In the genomic region with DNA sequence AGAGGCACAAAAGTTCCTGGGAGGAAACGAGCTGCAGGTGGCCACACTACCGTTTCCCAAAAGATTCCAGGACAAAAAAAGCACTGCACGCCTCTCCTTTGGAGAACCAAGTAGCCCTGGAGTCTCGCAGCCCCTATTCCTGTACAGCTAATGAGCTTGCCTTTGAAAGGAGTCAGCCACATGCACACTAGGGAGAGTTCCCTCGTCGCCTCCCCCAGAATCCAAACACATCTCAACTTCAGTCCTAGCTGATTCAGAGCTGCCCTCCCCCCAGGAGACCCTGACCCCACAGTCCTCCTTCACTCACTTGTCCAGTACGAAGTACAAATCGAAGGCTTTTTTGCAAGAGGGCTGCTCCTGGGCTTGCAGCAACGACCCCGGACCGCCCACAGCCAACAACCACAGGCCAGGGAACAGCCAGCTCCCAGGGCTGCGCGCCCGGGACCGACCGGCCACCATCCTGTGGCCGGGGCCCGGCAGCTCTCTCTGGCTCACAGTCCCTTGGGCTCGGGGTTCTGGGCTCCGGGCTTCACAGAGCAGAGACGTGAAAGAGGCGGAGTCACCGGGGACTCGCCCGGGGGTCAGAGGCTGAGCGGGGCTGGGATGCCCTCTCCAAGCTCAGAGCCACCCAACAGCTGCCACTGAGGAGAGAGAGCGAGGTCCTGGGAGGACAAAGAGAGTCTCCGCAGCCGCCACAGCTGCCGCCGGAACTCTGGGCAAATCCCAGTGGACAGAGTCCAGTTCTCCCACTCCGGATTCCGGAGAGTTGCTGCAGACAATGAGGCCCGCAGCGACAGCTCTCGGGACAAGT, we compare ENCODE assay signal across 9 mouse cellular contexts. TPM values are rescaled to one million over a fixed set of nuclear protein-coding genes. Genes with fewer than 3 reads are reported as not detected.
DNase-seq lines count a peak whose midpoint lies in the region; ATAC-seq and TF ChIP-seq lines count a peak whose summit lies in the region.
"Had no signal": no experiment of that assay in that cellular context is flagged by ENCODE, and none has a peak within 500 bp of the region (broad histone marks: within the 10 kb centered on the region; RNA-seq: fewer than 3 reads in every experiment).

No protein-coding gene starts in this region.

- no peaks in the 10 kb centered on the region for H3K4me1 ChIP-seq in cerebellum, adult 2 months (ENCODE audit: control insufficient read depth, insufficient read depth, low read length)
- peaks cover 2% of the 10 kb centered on the region; the same call in 1 of the 2 replicates for H3K4me1 ChIP-seq in embryonic facial prominence, embryonic 12.5 days
- H3K4me1 ChIP-seq in heart, embryonic 16.5 days (ENCODE audit: control insufficient read depth, insufficient read depth, low read length) = peaks cover 7% of the 10 kb centered on the region
- peaks cover 24% of the 10 kb centered on the region for H3K4me1 ChIP-seq in megakaryocyte, embryonic 14.5 days

- TF ChIP-seq POLR2A in cerebellum, adult 2 months (IDR thresholded peaks at IDR 0.05; ENCODE audit: borderline replicate concordance, insufficient read depth, low read length) = no peak

- peak overlapping the region; percentile 55 for H3K4me2 ChIP-seq in embryonic facial prominence, embryonic 12.5 days (replicated peaks)
- H3K4me2 ChIP-seq in heart, embryonic 16.5 days (ENCODE audit: low read depth, low read length) = peak overlapping the region; percentile 82

- peak overlapping the region; percentile 81 for H3K9ac ChIP-seq in embryonic facial prominence, embryonic 12.5 days
- peak overlapping the region; percentile 96 for H3K9ac ChIP-seq in heart, embryonic 16.5 days (ENCODE audit: low read length)

- H3K36me3 ChIP-seq in embryonic facial prominence, embryonic 12.5 days = peaks cover 10% of the 10 kb centered on the region; the same call in 1 of the 2 replicates
- peaks cover 13% of the 10 kb centered on the region for H3K36me3 ChIP-seq in heart, embryonic 16.5 days (ENCODE audit: control insufficient read depth, insufficient read depth)
- no peaks in the 10 kb centered on the region for H3K36me3 ChIP-seq in megakaryocyte, embryonic 14.5 days (replicated peaks; ENCODE audit: low read length)
- H3K36me3 ChIP-seq: G1E had no signal

- H3K4me3 ChIP-seq in cerebellum, adult 2 months (replicated peaks; ENCODE audit: insufficient read depth, low read depth, low read length) = peak overlapping the region; percentile 53
- peak overlapping the region; percentile 82 for H3K4me3 ChIP-seq in embryonic facial prominence, embryonic 12.5 days
- peak overlapping the region; percentile 92 for H3K4me3 ChIP-seq in heart, embryonic 16.5 days (ENCODE audit: low read length)
- H3K4me3 ChIP-seq in megakaryocyte, embryonic 14.5 days (replicated peaks) = peak overlapping the region; percentile 93

- peak in 1 of 2 experiments; percentile 16 for DNase-seq in cerebellum, adult 2 months
- DNase-seq in cerebellum, adult 11 months = no peak
- DNase-seq in WW6 (ENCODE audit: low read depth, low spot score) = peak; percentile 20
- DNase-seq in kidney, postnatal 36 days = peak; percentile 42 to 71
- DNase-seq in skeletal muscle tissue, adult 2 months (ENCODE audit: low read depth, low spot score) = peak; percentile 52

- ATAC-seq in embryonic facial prominence, embryonic 12.5 days (ENCODE audit: insufficient number of reproducible peaks, insufficient read depth, low FRiP score, low TSS enrichment) = peak; percentile 80
- peak; percentile 82 for ATAC-seq in heart, embryonic 16.5 days (replicated peaks; ENCODE audit: extremely low read depth, insufficient read depth, low FRiP score)

- 3% methylated on average over 36 of the region's 36 CpGs for WGBS in cerebellum, adult 2 months
- under 1% methylated on average over 36 of the region's 36 CpGs for WGBS in embryonic facial prominence, embryonic 12.5 days
- WGBS in heart, embryonic 16.5 days = under 1% methylated on average over 35 of the region's 36 CpGs

- H3K27ac ChIP-seq in cerebellum, adult 2 months (ENCODE audit: insufficient read depth, low read length) = no peak overlapping the region
- peak overlapping the region; percentile 86 for H3K27ac ChIP-seq in embryonic facial prominence, embryonic 12.5 days
- peak overlapping the region; percentile 98 for H3K27ac ChIP-seq in heart, embryonic 16.5 days (ENCODE audit: low read length)

- no peaks in the 10 kb centered on the region; the same call in 1 of the 2 replicates for H3K27me3 ChIP-seq in cerebellum, adult 2 months (ENCODE audit: control insufficient read depth, insufficient read depth, low read length)
- H3K27me3 ChIP-seq in embryonic facial prominence, embryonic 12.5 days = no peaks in the 10 kb centered on the region
- H3K27me3 ChIP-seq in heart, embryonic 16.5 days (ENCODE audit: control insufficient read depth, insufficient read depth, low read length) = no peaks in the 10 kb centered on the region
- H3K27me3 ChIP-seq in megakaryocyte, embryonic 14.5 days (replicated peaks) = peaks cover 34% of the 10 kb centered on the region

- no peak for TF ChIP-seq CTCF in cerebellum, adult 2 months (IDR thresholded peaks at IDR 0.05; ENCODE audit: borderline replicate concordance, insufficient read depth, low read depth, low read length)

- no peaks in the 10 kb centered on the region for H3K9me3 ChIP-seq in embryonic facial prominence, embryonic 12.5 days
- no peaks in the 10 kb centered on the region for H3K9me3 ChIP-seq in heart, embryonic 16.5 days (replicated peaks; ENCODE audit: control insufficient read depth, low read length)
- H3K9me3 ChIP-seq in megakaryocyte, embryonic 14.5 days = no peaks in the 10 kb centered on the region

RNA-seq across cellular contexts. Expression of a gene that starts 0.5 kb away (rescaled TPM):
- polyA plus RNA-seq in cerebellum, adult 2 months (2012; rRNA removed) = 0.49 and 0.93 TPM in 2 replicates
- 20.3 and 21.3 TPM in 2 replicates for polyA plus RNA-seq in embryonic facial prominence, embryonic 12.5 days (2016; fragmentation: Nextera tagmentation; extraction: Ambion mirVana)
- polyA plus RNA-seq in heart, embryonic 16.5 days (2015; fragmentation: Nextera tagmentation; extraction: Ambion mirVana) = 58.2 and 63.7 TPM in 2 replicates
- 0.83 TPM in 1 of 2 replicates, not detected in the other for polyA plus RNA-seq in megakaryocyte, embryonic 14.5 days (2012; ENCODE audit: insufficient read depth, low replicate concordance)
- polyA plus RNA-seq: G1E had no signal

Comparison
In these comparisons a context has a peak if more than half of its experiments do, and no peak if none do; other contexts are left out.
1. RNA of a gene that starts 0.5 kb away (polyA plus RNA-seq): 58.2 to 63.7 TPM in heart, embryonic 16.5 days and 20.3 to 21.3 TPM in embryonic facial prominence, embryonic 12.5 days; 0.49 to 0.93 TPM in cerebellum, adult 2 months and 0.83 TPM in megakaryocyte, embryonic 14.5 days; every median in the first group is over 10 times any median in the second.
2. Peak in every context shown above with its lines, with median percentiles within 50 percentile points of each other: H3K4me3 ChIP-seq.